Mouse (Mus musculus) adrenal gland, postnatal 25 days (tissue): ENCODE measurements around the gene Gm11437. TPM values are rescaled to one million over a fixed set of nuclear protein-coding genes. Genes with fewer than 3 reads are reported as not detected.

Experiments
- DNase-seq: peaks from one replicate; pipeline ENCODE4 v3.0.0; 2021; ENCODE audit warnings: mixed read lengths
- long read RNA-seq: library from polyadenylated mRNA; stranded (forward); transcript quantifications from one replicate; pipeline ENCODE4 v2.0.0, GENCODE M21; 2021
- total RNA-seq: library from RNA; stranded (reverse); gene quantifications from 2 replicates; pipeline ENCODE4 v1.2.3, GENCODE M21; 2021

Gm11437 gene
- not detected in 2 replicates for total RNA-seq
- long read RNA-seq: 0 reads

DNA sequence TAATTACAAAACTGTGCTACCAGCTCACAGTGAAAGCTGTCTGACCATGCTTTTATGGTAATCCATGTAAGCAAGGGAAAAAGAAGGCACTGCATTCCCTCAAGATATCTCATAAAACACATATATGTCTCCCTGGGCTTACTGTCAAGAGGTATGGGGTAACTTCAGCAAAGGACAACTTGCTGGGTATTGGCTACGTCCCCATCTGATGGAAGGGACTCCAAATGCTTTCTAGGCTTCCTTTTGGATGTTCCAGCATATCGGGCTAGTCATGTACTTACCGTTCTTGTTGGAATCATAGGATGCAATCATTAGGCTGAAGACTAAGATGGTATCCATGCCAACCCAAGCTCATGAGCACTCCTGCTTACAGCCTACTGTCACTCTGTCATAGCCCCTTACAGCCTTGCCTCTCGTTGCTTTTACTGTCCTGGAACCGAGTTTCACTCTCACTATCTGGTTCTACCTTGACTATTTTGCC, at the start of gene Gm11437:
Gene Gm11437 (minus strand): TSS at position 431 of the 481 bp plus-strand sequence.
- no peak for DNase-seq

- DNase-seq: no peak
Measured at GRCm38 (mm10) chr11:84210876-84211275, 43.6 kb upstream of the Gm11437 start.

- no peak for DNase-seq
Measured at GRCm38 (mm10) chr11:84205776-84206175, 38.5 kb upstream of the Gm11437 start.

DNA sequence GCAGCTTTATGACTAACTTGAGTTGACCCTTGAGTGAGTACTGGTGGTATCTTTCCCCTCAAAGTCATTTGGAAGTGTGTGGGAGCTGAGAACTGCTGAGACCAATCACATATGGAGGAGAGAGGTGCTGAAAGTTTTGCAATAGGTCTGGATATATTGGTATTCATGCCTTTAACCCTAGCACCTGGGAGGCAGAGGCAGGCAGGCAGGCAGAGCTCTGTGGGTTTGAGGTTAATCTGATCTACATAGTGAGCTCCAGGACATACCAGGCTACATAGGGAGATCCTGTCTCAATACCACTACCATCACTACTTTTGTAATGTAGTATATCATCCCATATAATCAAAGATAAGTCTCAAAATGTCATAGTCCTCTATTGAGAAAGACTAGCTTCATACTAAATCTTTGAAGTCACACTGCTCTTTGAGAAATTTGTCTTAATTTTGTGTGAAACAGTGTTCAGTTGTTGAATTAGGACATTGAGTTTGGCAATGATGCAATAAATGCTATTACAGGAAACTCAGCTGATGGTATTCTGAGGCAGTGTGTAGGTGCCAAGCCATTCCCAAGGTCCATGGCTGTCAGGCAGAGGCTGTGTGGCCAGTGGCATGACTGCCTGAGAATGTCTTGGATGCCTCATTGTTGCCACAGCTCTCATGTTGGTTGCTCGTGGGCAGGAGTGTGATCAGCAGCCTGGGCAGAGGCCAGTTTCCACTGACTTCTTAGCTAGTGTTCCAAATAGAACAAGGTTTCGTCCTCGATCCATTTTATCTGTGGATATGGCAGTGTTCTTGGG, 30.5 kb upstream of the Gm11437 start:
- peak; percentile 48 for DNase-seq

DNA sequence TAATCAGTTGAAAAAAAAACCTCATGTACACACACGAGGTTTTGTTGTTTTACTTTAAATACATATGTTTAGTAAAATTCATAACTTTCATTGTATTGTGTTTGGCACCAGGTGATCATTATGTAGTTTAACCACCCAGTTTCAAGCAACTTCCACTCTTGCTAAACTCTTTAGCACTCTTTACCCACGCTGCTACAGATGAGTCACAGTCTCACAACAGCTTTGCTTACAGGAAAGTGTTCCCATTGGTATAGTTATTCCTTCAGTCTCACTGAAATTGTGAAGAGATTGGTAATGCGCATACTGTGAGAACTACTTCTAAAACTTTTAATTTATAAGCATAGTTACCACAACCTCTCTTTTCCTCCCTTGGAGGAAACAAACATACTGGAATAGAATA, 27.5 kb upstream of the Gm11437 start:
- DNase-seq: no peak

DNA sequence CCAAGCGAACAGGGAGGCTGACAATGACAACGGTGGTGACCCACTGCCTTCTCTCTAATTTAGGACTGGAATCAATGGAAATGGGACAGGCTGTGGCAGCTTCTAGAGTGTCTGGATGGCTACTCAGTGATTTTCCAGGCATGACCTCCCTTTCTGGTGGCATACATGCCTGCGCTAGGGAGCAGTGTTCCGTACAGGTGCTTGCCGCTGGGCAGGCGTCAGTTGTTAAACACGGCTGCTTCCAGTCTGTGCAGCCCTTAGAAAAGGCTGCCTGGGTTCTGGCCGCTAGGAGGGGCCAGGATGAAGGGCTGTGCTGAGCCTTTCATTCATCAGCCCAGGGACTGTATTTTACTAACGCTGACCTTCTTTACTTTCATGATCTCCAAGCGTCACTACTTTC, 26.0 kb upstream of the Gm11437 start:
- DNase-seq: no peak

DNA sequence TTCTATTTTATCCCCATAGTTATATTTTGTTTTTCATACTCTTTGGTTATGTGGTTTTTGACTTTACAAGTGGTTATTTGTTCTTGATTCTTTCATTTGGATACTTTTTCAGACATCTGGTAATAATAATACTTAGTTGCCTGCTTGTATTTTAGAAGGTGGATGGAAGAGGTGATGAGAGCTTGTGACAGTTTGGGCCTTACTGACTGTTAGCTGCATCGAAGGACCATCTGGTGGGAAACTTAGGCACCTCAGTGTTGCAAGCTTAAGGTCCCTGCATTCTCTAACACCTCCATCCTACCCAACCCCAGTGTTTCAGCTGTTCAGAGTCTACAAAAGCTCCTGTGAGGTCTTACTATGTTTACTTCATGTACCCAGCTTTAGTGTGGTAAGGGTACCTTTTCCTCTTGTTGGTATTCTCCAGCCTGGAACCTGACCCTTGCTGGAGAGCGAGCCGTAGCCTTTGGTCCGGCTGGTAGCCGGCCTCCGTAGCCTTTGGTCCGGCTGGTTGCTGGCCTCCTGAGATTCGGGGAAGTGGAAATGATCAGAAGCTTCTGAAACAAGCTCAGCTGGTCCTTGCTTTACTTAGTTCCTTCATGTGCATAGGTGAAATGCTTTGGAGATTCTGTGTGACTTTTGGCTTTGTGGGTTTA, 23.4 kb upstream of the Gm11437 start:
- no peak for DNase-seq

GRCm38 (mm10) chr11:84188530-84188929, 21.3 kb upstream of the Gm11437 start:
- DNase-seq: no peak

DNA sequence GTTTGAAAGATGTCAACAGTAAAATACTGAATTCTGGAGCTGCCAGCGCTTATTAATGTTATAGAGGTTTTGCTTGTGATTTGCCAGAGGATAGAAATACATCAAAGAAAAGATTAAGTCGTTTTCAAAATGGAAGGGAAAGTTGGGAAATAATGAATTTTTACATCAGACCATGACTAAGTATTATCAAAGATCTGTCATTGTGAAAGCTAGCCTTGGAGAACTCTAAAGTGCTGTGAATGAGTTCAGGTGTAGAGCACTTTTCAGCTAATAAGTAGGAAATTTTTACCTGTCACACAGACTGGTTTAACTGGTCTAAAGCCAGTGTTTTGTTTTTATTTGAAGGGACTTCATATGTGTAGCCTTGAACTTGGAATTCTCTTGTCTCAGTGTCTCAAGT, 14.0 kb upstream of the Gm11437 start:
- no peak for DNase-seq

DNA sequence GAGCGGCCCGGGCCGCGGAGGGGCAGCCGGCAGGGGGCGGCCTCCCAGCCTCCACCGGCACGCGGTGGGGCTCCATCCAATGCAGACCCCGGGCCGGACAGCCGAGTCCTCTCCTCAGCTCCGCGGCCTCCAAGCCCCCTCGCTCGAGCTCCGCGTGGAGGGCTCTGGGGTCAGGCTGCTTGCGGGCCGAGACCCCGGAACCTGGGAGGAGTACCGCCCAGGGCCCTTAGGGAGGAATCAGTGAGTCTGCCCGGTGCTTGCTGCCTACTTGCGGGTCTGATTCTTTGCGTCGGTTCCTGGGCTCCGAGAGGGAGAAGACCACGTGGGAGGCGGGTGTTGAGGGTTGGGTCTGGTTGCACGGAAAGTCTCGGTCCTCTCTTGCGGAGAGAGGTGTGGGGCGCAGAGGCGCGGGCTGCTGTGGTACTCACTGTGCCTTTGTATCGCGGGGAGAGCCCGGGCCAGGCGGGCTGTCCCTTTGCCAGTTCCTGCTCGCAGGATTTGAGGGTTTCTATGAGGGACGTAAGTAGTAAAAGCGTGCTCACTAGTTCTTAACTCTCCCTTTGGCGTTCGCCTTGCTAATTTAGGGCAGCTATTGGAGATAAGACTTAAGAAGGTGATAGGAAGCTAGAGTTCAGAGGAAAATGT, 12.8 kb upstream of the Gm11437 start:
- DNase-seq: peak; percentile 73

DNA sequence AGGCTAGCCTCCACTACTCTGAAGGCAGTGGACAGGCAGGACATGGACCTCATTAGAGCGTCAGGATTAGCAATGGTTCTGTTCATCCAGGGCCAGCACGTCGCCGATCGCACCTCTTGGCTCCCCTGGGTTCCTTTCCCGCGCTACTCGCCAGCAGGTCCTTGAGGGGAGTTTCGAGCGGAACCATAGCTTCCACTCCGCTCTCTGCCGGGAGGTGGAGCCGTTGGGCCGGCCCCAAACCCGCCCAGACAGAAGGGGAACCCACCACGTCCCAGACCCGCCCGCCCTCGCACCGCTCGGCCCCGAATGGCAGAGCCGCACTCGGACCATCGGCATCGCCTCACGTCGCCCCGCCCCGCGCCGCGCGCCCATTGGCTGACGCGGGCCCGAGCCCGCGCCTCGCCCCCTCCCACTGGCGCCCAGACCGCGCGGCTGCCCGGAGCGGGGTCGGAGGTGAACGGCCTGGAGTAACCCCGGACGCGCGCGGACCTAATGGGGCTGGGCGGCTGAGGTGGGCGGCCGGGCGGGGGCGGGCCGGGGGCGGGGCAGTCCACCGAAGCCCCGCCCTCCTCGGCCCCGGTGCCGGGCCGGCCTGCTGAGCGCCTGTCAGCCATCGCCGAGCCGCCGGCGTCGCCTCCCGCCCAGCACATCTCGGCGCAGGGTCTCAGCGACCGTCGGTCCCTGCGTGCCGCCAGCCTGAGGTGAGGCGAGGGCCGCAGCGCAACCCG, 12.1 kb upstream of the Gm11437 start:
- peak; percentile 97 for DNase-seq

DNA sequence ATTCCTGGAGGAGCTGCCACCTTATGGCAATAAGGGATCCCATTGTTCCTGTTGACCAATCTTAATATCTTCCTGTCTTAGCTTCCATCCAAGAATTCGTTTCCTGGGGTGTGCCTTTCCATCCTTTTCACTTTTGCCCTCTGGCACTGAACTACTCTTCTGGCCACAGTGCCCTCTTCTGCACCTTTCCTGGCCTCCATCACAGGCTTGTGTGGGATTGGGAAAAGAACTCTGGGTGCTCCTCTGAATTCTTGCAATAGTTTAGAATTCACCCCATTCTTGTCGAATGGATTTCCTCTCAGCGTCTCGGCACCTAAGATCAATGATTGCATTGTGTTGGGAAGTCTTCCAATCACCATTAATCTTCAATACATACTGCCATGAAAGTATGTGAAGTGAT, 11.3 kb upstream of the Gm11437 start:
- no peak for DNase-seq

DNA sequence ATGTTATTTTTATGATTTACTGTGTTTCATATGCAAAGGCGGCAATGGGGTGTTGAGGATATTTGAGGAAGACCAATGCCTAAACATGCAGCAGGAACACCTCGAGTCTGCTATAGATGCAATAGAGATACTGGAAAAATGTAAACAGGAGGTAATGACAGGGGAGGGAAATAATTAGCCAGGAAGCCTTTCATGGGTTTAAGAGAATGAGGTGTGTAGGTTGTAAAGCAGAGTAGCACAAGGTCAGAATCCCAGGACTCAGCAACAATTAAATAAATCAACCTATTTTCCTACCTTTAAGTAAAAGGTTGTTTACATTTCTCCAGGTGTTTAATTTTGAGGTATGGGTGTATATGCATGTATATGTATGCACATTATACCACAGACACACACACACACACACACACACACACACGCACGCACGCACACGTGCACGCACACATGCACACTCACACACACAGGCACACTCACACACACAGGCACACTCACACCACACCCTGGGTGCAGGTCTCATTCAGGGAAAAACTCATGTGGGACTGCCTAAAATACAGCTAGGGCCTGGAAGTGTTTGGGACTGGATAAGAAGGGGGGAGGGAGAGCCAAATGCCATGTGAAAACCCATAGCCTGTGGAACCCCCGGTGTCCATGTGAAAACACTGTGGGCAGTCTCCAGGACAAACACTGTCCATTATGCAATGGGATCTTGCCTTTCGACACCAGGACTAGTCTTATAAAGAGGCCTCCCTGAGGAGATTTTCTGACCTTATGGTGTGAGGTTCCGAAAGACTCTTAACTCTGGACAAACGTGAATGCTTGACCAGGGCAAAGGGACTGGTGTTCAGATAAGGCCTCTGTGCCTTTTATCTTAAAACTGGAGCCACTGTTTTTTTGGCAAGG, 5.5 kb upstream of the Gm11437 start:
- DNase-seq: no peak

GRCm38 (mm10) chr11:84168701-84169288, 1.5 kb upstream of the Gm11437 start:
- DNase-seq: peak; percentile 22

- no peak for DNase-seq
Measured at GRCm38 (mm10) chr11:84164561-84164960, 2.7 kb downstream of the Gm11437 start.

DNA sequence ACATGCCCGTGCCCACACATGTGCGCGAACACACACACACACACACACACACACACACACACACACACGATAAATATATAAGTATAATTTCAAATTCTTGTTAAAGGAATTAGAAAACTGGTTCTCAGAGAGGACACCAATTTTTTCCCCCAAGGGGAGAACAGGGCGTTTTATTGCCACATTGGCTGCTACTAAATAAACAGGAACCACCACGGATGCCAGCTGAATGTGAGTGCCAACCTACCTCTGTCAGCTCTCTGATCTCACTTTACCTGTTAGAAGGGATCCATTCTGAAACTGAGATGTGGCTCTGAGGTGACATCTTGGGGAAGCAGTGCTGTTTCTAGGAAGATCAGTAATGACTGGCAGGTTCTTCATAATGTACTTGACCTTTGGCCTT, 3.2 kb downstream of the Gm11437 start:
- no peak for DNase-seq

DNA sequence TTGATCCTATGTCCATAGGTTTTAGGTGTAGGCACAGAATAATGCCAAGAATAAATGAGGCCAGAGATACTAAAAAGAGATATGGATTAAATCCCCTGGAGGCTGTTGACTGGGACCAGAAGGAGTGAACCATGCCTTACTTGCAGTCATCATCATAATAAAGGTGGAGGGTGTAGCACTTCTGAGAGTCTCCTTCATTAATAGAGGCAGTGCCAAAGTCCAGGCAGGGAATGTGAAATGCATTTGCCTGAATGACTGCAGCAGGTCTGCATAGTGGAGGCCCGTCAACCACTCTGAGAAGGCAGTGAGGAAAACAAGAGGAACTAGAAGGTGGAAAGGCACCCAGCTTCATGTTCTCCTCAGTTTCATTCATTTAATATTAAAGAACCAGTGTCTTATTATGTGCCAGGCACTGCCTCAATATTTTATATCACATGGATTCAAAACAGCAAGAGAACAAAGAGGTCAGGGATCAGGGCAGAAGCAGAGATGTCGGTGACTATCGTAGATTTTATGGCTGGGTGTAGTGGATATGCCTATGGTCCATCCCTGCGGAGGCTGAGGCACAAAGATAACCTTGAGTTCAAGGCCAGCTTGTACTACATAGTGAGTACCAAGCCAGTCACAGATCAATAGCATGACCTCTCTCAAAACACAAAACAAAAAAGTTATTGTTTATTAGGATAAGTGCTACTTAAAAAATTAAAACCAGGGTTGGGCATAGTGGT, 10.6 kb downstream of the Gm11437 start:
- no peak for DNase-seq

- no peak for DNase-seq
Measured at GRCm38 (mm10) chr11:84150884-84151283, 16.4 kb downstream of the Gm11437 start.

- no peak for DNase-seq
Measured at GRCm38 (mm10) chr11:84146081-84146480, 21.2 kb downstream of the Gm11437 start.

DNA sequence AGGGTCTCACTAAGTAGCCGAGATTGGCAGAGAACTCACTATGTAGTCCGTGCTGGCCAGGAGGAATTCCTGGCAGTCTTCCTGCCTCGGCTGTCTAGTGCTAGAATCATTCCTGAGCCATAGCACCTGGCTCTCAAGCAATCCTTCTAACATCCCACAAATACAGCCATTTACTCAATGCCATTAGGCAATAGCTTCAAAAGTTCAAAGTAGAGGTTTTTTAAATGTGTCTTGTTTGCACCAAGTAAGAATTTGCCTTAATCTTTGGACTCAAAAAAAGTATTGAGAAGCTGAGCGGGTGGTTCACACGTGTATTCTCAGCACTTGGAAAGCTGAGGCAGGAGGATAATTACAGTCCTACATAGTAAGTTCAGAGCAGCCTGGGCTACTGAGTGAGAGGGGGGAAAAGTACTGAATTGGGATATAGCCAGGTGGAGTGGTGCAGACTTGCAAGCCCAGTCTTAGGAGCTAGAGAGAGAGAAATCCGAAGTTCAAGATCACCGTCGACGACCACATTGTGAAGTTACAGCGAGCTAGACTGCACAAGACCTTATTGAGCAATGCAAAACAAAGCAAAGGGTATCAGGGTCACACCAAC, 22.0 kb downstream of the Gm11437 start:
- DNase-seq: no peak
